Mouse (Mus musculus) midbrain, postnatal 0 days (tissue): ENCODE results near the gene Mgp. TPM values are rescaled to one million over a fixed set of nuclear protein-coding genes. Genes with fewer than 3 reads are reported as not detected.

Experiments
- ATAC-seq: fragments of 200-750 bp; cut with Nextera tagmentation; 2 replicates; pipeline ENCODE4 v1.8.0; 2017; ENCODE audit warnings: moderate number of reproducible peaks, mild to moderate bottlenecking, moderate TSS enrichment, moderate library complexity; ENCODE audit not compliant: low FRiP score
- DNase-seq: peaks from one replicate; pipeline ENCODE4 v3.0.0-alpha.2; 2015; ENCODE audit warnings: low spot score
- H3K27ac ChIP-seq: fragments of 300-500 bp; sonication (generic); 2 replicates; pipeline ENCODE4 v1.5.1; 2014; ENCODE audit warnings: low read depth, mild to moderate bottlenecking, low read length, mixed read lengths
- H3K27me3 ChIP-seq: fragments of 300-500 bp; sonication (generic); 2 replicates; pipeline ENCODE4 v1.6.1; 2014; ENCODE audit warnings: low read length, control low read depth, mixed read lengths; ENCODE audit not compliant: insufficient read depth
- H3K36me3 ChIP-seq: fragments of 300-500 bp; sonication (generic); 2 replicates; pipeline ENCODE4 v1.6.1; 2014; ENCODE audit warnings: low read length, control low read depth, mixed read lengths; ENCODE audit not compliant: insufficient read depth
- H3K4me1 ChIP-seq: fragments of 300-500 bp; sonication (generic); 2 replicates; pipeline ENCODE4 v1.6.1; 2014; ENCODE audit warnings: mild to moderate bottlenecking, control low read depth, antibody characterized with exemption, low read length, mixed read lengths; ENCODE audit not compliant: insufficient read depth
- H3K4me2 ChIP-seq: fragments of 300-500 bp; sonication (generic); 2 replicates; pipeline ENCODE4 v1.6.1; 2014; ENCODE audit warnings: low read depth, mild to moderate bottlenecking, low read length, mixed read lengths; ENCODE audit not compliant: poor library complexity, severe bottlenecking
- H3K4me3 ChIP-seq: fragments of 300-500 bp; sonication (generic); 2 replicates; pipeline ENCODE4 v1.5.1; 2014; ENCODE audit warnings: low read depth, mild to moderate bottlenecking, low read length, moderate library complexity
- H3K9ac ChIP-seq: fragments of 300-500 bp; sonication (generic); replicated peaks from 2 replicates; pipeline ENCODE4 v1.6.1; 2014; ENCODE audit warnings: mild to moderate bottlenecking, low read length, moderate library complexity, mixed read lengths; ENCODE audit not compliant: poor library complexity, severe bottlenecking
- H3K9me3 ChIP-seq: fragments of 300-500 bp; sonication (generic); 2 replicates; pipeline ENCODE4 v1.6.1; 2016; ENCODE audit warnings: low read length, control low read depth
- CTCF ChIP-seq: IDR thresholded peaks from 2 replicates; pipeline ENCODE4 v1.5.1; 2016; ENCODE audit warnings: antibody characterized with exemption, mild to moderate bottlenecking
- WGBS: fragments of 180-500 bp; shearing (Covaris S2); extraction: QIAGEN DNeasy Blood & Tissue Kit; methylation state at CpG from one replicate; pipeline ENCODE4 v1.1.7; 2014; 5-methylcytosine and 5-hydroxymethylcytosine counted together
- polyA plus RNA-seq: library from polyadenylated mRNA; unstranded; fragments of >200 nt; fragmentation: Nextera tagmentation; extraction: Ambion mirVana; gene quantifications from 2 replicates; pipeline ENCODE4 v1.2.1, GENCODE M21; 2015
- total RNA-seq: library from RNA; depleted of rRNA; stranded (reverse); fragments of >200 nt; gene quantifications from 2 replicates; pipeline ENCODE4 v1.2.3, GENCODE M21; 2014

The Mgp gene
- total and polyA plus RNA-seq, 2 experiments from 2014 or later = 25.6 to 72.6 TPM

GRCm38 (mm10) chr6:136920320-136921257 lies 45.0 kb upstream of the Mgp start:
- no peak; the same call in 1 of the 2 replicates for ATAC-seq

DNA sequence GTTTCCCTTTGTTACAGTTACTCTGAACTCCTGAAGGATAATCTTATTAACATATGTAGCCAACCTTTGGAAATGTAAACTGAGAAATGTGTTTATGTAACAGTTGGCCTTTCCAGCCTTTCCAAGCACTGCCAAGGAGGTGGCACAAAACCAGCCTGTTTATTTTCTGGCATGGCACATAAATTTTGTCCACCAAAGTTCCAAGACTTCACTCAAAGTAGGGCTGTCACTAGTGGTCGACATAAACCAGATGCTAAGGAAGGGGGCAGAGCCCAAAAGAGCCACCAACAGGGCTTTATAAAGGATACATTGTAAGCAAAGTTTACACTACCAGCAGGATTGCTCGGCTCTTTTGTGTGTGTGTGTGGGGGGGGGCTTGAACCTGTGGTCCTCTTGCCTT lies 42.3 kb upstream of the Mgp start:
- no peaks in the 10 kb centered on the region for H3K27me3 ChIP-seq
- no peak overlapping the region for H3K27ac ChIP-seq
- 10% methylated on average over 2 of the region's 2 CpGs for WGBS
- no peak for TF ChIP-seq CTCF
- H3K9me3 ChIP-seq = no peaks in the 10 kb centered on the region
- ATAC-seq (no peak), DNase-seq (no peak)
- no peaks in the 10 kb centered on the region for H3K36me3 ChIP-seq
- H3K4me1 ChIP-seq = peaks cover 4% of the 10 kb centered on the region; the same call in 1 of the 2 replicates
- H3K4me3 ChIP-seq = no peak overlapping the region
- no peak overlapping the region for H3K9ac ChIP-seq
- H3K4me2 ChIP-seq = no peak overlapping the region

More at GRCm38 (mm10) chr6:136920320-136921257, 45.0 kb upstream of the Mgp start:
- peak; percentile 82 for DNase-seq
- no peak overlapping the region for H3K27ac ChIP-seq
- no peaks in the 10 kb centered on the region for H3K9me3 ChIP-seq
- TF ChIP-seq CTCF = peak; percentile 92
- no peaks in the 10 kb centered on the region for H3K4me1 ChIP-seq
- H3K36me3 ChIP-seq = no peaks in the 10 kb centered on the region
- H3K9ac ChIP-seq = no peak overlapping the region
- no peaks in the 10 kb centered on the region for H3K27me3 ChIP-seq
- WGBS = 45% methylated on average over 16 of the region's 16 CpGs
- no peak overlapping the region for H3K4me2 ChIP-seq
- H3K4me3 ChIP-seq = no peak overlapping the region

DNA sequence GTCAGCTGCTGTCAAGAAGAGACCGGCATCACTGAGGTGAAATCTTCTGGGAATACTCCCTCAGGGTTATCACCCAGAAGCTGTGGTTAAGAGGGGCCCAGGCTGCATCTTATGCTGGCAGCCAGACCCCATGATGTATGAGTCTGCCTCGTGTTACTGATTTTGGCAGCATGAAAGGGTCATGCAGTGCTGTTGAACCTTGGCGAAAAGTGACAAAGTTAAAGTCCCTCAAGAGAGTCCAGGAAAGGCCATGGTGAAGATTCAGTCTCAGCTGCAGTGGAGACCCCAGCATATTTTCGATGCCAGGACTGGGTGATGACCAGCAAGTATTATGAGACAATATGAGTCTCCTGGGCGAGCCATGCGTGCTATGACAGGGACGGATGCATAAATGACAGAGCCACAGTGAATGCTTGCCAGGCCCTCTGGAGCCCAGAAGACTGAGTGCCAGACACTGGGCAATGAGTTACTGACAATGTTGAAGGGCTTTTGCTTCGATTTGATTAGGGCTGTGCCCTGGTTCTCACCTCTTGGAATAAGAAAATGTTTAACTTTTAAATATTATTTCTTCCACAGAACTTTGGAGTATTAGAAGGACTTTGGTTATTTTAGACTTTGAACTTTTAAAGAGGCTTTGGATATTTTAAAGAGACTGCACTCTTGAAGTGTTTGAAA lies 40.2 kb upstream of the Mgp start:
- DNase-seq (no peak), ATAC-seq (no peak)
- no peak for TF ChIP-seq CTCF
- H3K9me3 ChIP-seq = no peaks in the 10 kb centered on the region
- H3K27me3 ChIP-seq = no peaks in the 10 kb centered on the region
- peaks cover 4% of the 10 kb centered on the region; the same call in 1 of the 2 replicates for H3K4me1 ChIP-seq
- no peak overlapping the region for H3K9ac ChIP-seq
- 88% methylated on average over 8 of the region's 8 CpGs for WGBS
- no peaks in the 10 kb centered on the region for H3K36me3 ChIP-seq
- no peak overlapping the region for H3K27ac ChIP-seq
- no peak overlapping the region for H3K4me3 ChIP-seq
- no peak overlapping the region for H3K4me2 ChIP-seq

GRCm38 (mm10) chr6:136914234-136914633 lies 38.6 kb upstream of the Mgp start:
- Histone ChIP-seq H3K4me3 (no peak overlapping the region), H3K27ac (no peak overlapping the region), H3K36me3 (no peaks in the 10 kb centered on the region), H3K9me3 (no peaks in the 10 kb centered on the region), H3K4me2 (no peak overlapping the region), H3K9ac (no peak overlapping the region), H3K27me3 (no peaks in the 10 kb centered on the region), H3K4me1 (peaks cover 4% of the 10 kb centered on the region; the same call in 1 of the 2 replicates)
- ATAC-seq = no peak
- WGBS = 96% methylated on average over 6 of the region's 6 CpGs
- TF ChIP-seq CTCF = no peak
- no peak for DNase-seq

- WGBS = 16% methylated on average over 18 of the region's 18 CpGs
- peak overlapping the region; percentile 53 for H3K4me2 ChIP-seq
- H3K9me3 ChIP-seq = no peaks in the 10 kb centered on the region
- no peak overlapping the region for H3K9ac ChIP-seq
- peak overlapping the region; percentile 23 for H3K4me3 ChIP-seq
- ATAC-seq (peak; percentile 60; the same call in 1 of the 2 replicates), DNase-seq (no peak)
- H3K27ac ChIP-seq = no peak overlapping the region
- no peaks in the 10 kb centered on the region for H3K36me3 ChIP-seq
- peaks cover 4% of the 10 kb centered on the region; the same call in 1 of the 2 replicates for H3K4me1 ChIP-seq
- no peaks in the 10 kb centered on the region for H3K27me3 ChIP-seq
- no peak for TF ChIP-seq CTCF
Observed at GRCm38 (mm10) chr6:136913384-136914126, 37.9 kb upstream of the Mgp start.
